Mouse (Mus musculus): ENCODE measurements around the gene Tbx6.
A peak's percentile ranks its signal among the peaks of the same experiment; 100 is the strongest.

Gene Tbx6

GRCm38 (mm10) chr7:126760956-126761355 is 20.3 kb upstream of the Tbx6 start:
- TF ChIP-seq CTCF (conservative IDR thresholded peaks at IDR 0.05; ENCODE audit: low read length): no peak
- no peak for TF ChIP-seq NANOG (IDR thresholded peaks at IDR 0.05; ENCODE audit: borderline replicate concordance, low read length)
- no peak for TF ChIP-seq POU5F1 (IDR thresholded peaks at IDR 0.05; ENCODE audit: borderline replicate concordance, low read length)
- Histone ChIP-seq H3K9me3 (ENCODE audit: low read length) (no peaks in the 10 kb centered on the region), H3K4me1 (replicated peaks; ENCODE audit: low read depth, low read length) (peaks cover 73% of the 10 kb centered on the region), H3K36me3 (ENCODE audit: insufficient read depth, low read length) (peaks cover 51% of the 10 kb centered on the region), H3K4me3 (replicated peaks; ENCODE audit: low read length) (peak overlapping the region; percentile 94), H3K27me3 (ENCODE audit: insufficient read depth, low read length) (no peaks in the 10 kb centered on the region)

DNA sequence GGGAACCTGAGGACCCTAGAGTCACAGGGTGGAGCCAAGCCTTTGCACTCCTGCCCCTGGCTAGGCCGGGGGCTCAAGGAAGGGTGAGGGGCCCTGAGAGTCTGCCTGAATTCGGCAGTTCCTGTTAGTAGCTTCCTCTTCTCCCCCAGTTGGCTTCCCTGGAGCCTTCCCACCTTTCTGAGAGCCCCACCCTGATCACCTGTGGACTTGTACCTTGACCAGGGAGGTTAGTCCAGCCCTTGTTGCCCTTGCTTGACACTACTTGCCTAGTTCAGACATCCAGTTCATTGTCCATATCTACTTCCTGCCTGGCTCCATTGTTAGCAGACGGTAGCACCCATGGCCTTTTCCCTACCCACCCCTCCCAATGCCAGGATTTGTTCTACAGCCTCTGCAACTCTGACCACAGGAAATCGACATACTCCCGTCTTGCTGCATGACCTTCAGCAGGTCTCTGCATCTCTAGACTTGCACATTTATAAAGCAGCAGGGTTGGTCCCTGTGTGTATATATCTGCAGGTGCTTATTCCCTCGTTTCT is 19.7 kb upstream of the Tbx6 start:
- H3K9me3 ChIP-seq (ENCODE audit: low read length): no peaks in the 10 kb centered on the region
- no peaks in the 10 kb centered on the region for H3K27me3 ChIP-seq (ENCODE audit: insufficient read depth, low read length)
- H3K4me3 ChIP-seq (replicated peaks; ENCODE audit: low read length): peak overlapping the region; percentile 94
- H3K4me1 ChIP-seq (replicated peaks; ENCODE audit: low read depth, low read length): peaks cover 79% of the 10 kb centered on the region
- no peak for TF ChIP-seq POU5F1 (IDR thresholded peaks at IDR 0.05; ENCODE audit: borderline replicate concordance, low read length)
- TF ChIP-seq NANOG (IDR thresholded peaks at IDR 0.05; ENCODE audit: borderline replicate concordance, low read length): no peak
- TF ChIP-seq CTCF (conservative IDR thresholded peaks at IDR 0.05; ENCODE audit: low read length): no peak
- peaks cover 58% of the 10 kb centered on the region for H3K36me3 ChIP-seq (ENCODE audit: insufficient read depth, low read length)

DNA sequence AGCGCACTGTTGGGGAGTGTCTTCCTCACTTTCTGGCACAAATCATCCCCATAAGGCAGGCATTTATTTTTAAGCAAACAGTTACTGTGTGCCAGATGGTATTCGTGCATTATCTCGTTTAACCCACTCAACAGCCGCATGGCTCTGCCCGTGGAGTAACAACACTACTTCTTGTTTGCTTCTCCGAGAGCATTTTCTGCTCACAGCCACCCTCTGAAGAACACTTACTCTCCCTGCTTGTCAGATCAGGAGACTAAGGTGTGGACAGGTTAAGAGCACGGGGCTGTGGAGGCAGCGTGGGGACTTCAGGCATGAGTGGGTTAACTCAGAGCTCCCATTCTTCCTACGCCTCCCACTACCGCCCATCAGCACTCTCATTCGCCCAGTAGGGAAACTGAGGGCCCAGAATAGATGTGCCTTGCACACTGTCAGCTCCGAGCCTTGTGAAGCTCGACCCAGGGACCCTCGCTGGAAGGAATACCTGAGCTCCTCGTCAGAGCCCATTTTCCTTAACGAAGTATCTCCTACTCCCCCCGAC is 18.7 kb upstream of the Tbx6 start:
- peak overlapping the region; percentile 35 for H3K4me3 ChIP-seq (replicated peaks; ENCODE audit: low read length)
- no peaks in the 10 kb centered on the region for H3K27me3 ChIP-seq (ENCODE audit: insufficient read depth, low read length)
- TF ChIP-seq NANOG (IDR thresholded peaks at IDR 0.05; ENCODE audit: borderline replicate concordance, low read length) (no peak), POU5F1 (IDR thresholded peaks at IDR 0.05; ENCODE audit: borderline replicate concordance, low read length) (no peak), CTCF (conservative IDR thresholded peaks at IDR 0.05; ENCODE audit: low read length) (no peak)
- H3K36me3 ChIP-seq (ENCODE audit: insufficient read depth, low read length): peaks cover 67% of the 10 kb centered on the region
- no peaks in the 10 kb centered on the region for H3K9me3 ChIP-seq (ENCODE audit: low read length)
- H3K4me1 ChIP-seq (replicated peaks; ENCODE audit: low read depth, low read length): peaks cover 86% of the 10 kb centered on the region

DNA sequence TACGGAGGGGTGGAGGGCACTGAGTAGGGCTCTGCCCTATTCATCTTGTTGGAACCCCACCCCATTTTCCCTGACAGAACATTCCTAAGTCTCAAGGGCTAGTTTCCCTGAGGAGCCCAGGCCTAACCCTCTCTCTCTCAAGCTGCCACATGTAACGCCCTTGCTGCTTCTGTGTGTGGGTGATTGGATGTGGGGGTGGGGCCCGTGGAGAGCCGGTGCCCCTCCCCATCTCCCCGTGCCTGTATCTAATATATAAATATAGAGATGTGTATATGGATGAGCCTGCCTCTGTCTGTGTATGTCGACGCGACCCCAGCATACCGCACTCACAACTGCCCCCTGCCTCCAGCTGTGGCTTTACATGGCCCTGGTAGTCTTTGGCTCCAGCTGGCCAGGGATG is 15.7 kb upstream of the Tbx6 start:
- Histone ChIP-seq H3K27me3 (ENCODE audit: insufficient read depth, low read length) (no peaks in the 10 kb centered on the region), H3K36me3 (ENCODE audit: insufficient read depth, low read length) (peaks cover 97% of the 10 kb centered on the region), H3K4me1 (replicated peaks; ENCODE audit: low read depth, low read length) (peaks cover 74% of the 10 kb centered on the region), H3K4me3 (replicated peaks; ENCODE audit: low read length) (peak overlapping the region; percentile 55), H3K9me3 (ENCODE audit: low read length) (no peaks in the 10 kb centered on the region)
- no peak for TF ChIP-seq CTCF (conservative IDR thresholded peaks at IDR 0.05; ENCODE audit: low read length)
- no peak for TF ChIP-seq POU5F1 (IDR thresholded peaks at IDR 0.05; ENCODE audit: borderline replicate concordance, low read length)
- TF ChIP-seq NANOG (IDR thresholded peaks at IDR 0.05; ENCODE audit: borderline replicate concordance, low read length): no peak

DNA sequence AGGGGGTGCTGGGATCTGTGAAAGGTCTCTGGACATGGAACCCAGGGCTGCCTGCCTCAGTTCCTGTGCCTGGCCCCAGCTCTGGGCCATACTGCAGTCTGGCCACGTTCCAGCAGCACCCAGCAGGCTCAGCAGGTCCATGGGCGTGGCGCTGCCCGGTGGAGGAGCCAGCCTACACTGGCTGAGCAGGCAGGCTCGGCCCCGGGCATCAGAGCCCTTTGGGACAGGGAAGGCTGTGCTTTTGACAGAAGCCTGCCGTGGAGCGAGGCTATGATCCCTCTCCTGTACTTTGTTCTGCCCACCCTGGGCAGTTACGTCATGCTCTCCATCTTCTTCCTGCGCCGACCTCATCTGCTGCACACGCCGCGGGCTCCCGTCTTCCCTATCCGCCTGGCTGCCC is 15.1 kb upstream of the Tbx6 start, which contains the start of gene Gdpd3:
TSS of gene Gdpd3 (plus strand) at position 134 of the 400 bp plus-strand sequence.
- peaks cover 74% of the 10 kb centered on the region for H3K4me1 ChIP-seq (replicated peaks; ENCODE audit: low read depth, low read length)
- no peak for TF ChIP-seq NANOG (IDR thresholded peaks at IDR 0.05; ENCODE audit: borderline replicate concordance, low read length)
- peaks cover 94% of the 10 kb centered on the region for H3K36me3 ChIP-seq (ENCODE audit: insufficient read depth, low read length)
- H3K4me3 ChIP-seq (replicated peaks; ENCODE audit: low read length): peak within 1 kb of the TSS; percentile 55
- no peaks in the 10 kb centered on the region for H3K27me3 ChIP-seq (ENCODE audit: insufficient read depth, low read length)
- H3K9me3 ChIP-seq (ENCODE audit: low read length): no peaks in the 10 kb centered on the region

DNA sequence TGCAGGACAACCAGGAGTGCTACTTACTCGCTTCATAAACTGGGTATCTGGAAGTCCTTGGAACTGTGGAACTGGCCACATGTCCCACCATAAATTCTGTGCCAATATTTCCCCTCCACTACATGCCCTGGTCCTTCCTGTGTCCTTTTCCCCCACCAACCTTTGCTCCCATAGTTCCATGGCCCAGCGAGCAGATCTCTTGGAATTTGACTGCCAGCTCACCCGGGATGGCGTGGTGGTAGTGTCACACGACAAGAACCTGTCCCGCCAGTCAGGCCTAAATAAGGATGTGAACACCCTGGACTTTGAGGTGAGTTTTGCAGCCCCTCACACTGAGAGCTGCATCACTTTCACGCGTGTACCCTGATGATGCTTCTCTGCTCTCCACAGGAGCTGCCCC is 14.3 kb upstream of the Tbx6 start:
- H3K36me3 ChIP-seq (ENCODE audit: insufficient read depth, low read length): peaks cover 86% of the 10 kb centered on the region
- H3K4me3 ChIP-seq (replicated peaks; ENCODE audit: low read length): no peak overlapping the region
- no peaks in the 10 kb centered on the region for H3K27me3 ChIP-seq (ENCODE audit: insufficient read depth, low read length)
- no peak for TF ChIP-seq NANOG (IDR thresholded peaks at IDR 0.05; ENCODE audit: borderline replicate concordance, low read length)
- no peak for TF ChIP-seq CTCF (conservative IDR thresholded peaks at IDR 0.05; ENCODE audit: low read length)
- TF ChIP-seq POU5F1 (IDR thresholded peaks at IDR 0.05; ENCODE audit: borderline replicate concordance, low read length): no peak
- peaks cover 71% of the 10 kb centered on the region for H3K4me1 ChIP-seq (replicated peaks; ENCODE audit: low read depth, low read length)
- no peaks in the 10 kb centered on the region for H3K9me3 ChIP-seq (ENCODE audit: low read length)

DNA sequence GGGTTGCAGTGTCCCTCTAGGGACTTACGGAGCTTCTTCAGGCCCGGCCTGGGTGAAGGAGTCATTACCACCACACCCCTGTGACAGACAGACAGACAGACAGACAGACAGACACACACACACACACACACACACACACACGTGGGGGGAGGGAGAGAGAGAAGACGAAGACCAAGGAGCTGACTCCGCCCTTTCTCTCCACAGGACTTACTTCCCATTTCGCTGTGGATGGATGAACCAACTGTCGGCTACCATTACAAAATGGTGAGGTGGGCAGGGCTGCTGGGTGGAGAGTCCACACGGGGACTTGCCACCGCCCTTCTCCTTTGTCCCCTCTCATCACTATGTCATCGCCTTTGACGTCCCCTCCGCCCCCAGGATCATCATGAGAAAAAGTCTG is 10.5 kb upstream of the Tbx6 start:
- no peaks in the 10 kb centered on the region for H3K9me3 ChIP-seq (ENCODE audit: low read length)

GRCm38 (mm10) chr7:126773351-126773750 is 7.9 kb upstream of the Tbx6 start:
- no peaks in the 10 kb centered on the region for H3K9me3 ChIP-seq (ENCODE audit: low read length)
- no peaks in the 10 kb centered on the region for H3K27me3 ChIP-seq (ENCODE audit: insufficient read depth, low read length)
- peak overlapping the region; percentile 56 for H3K4me3 ChIP-seq (replicated peaks; ENCODE audit: low read length)
- H3K36me3 ChIP-seq (ENCODE audit: insufficient read depth, low read length): peaks cover 49% of the 10 kb centered on the region
- peaks cover 75% of the 10 kb centered on the region for H3K4me1 ChIP-seq (replicated peaks; ENCODE audit: low read depth, low read length)
- TF ChIP-seq CTCF (conservative IDR thresholded peaks at IDR 0.05; ENCODE audit: low read length) (no peak), POU5F1 (IDR thresholded peaks at IDR 0.05; ENCODE audit: borderline replicate concordance, low read length) (no peak), NANOG (IDR thresholded peaks at IDR 0.05; ENCODE audit: borderline replicate concordance, low read length) (no peak)

More for the DNA sequence above, 10.5 kb upstream of the Tbx6 start:
- Histone ChIP-seq H3K36me3 (ENCODE audit: insufficient read depth, low read length) (peaks cover 66% of the 10 kb centered on the region), H3K4me1 (replicated peaks; ENCODE audit: low read depth, low read length) (peaks cover 69% of the 10 kb centered on the region), H3K4me3 (replicated peaks; ENCODE audit: low read length) (peak overlapping the region; percentile 62), H3K27me3 (ENCODE audit: insufficient read depth, low read length) (no peaks in the 10 kb centered on the region)
- TF ChIP-seq NANOG (IDR thresholded peaks at IDR 0.05; ENCODE audit: borderline replicate concordance, low read length): no peak
- no peak for TF ChIP-seq CTCF (conservative IDR thresholded peaks at IDR 0.05; ENCODE audit: low read length)
- no peak for TF ChIP-seq POU5F1 (IDR thresholded peaks at IDR 0.05; ENCODE audit: borderline replicate concordance, low read length)

- Histone ChIP-seq H3K27me3 (ENCODE audit: insufficient read depth, low read length) (no peaks in the 10 kb centered on the region), H3K9me3 (ENCODE audit: low read length) (no peaks in the 10 kb centered on the region), H3K4me1 (replicated peaks; ENCODE audit: low read depth, low read length) (peaks cover 84% of the 10 kb centered on the region), H3K36me3 (ENCODE audit: insufficient read depth, low read length) (peaks cover 46% of the 10 kb centered on the region), H3K4me3 (replicated peaks; ENCODE audit: low read length) (no peak overlapping the region)
- TF ChIP-seq CTCF (conservative IDR thresholded peaks at IDR 0.05; ENCODE audit: low read length): no peak
- TF ChIP-seq NANOG (IDR thresholded peaks at IDR 0.05; ENCODE audit: borderline replicate concordance, low read length): no peak
Measured at GRCm38 (mm10) chr7:126774463-126774862, 6.8 kb upstream of the Tbx6 start.

Data from E14TG2a.4 (cell line).